Mouse (Mus musculus): Measurements from ENCODE around the gene Unc5c.

GRCm38 (mm10) chr3:141583180-141583579 lies 118.2 kb downstream of the Unc5c start:
- TF ChIP-seq CTCF (IDR thresholded peaks at IDR 0.05; ENCODE audit: extremely low read depth, insufficient read length, insufficient replicate concordance, low read depth, low read length) (no peak), POLR2A (IDR thresholded peaks at IDR 0.05; ENCODE audit: low read depth, low read length) (no peak)

Data from small intestine, adult 2 months (tissue).